Mouse (Mus musculus) CH12F3 (cell line): Measurements from ENCODE around the gene Sla2.
"Not testable (repeated sequence)": the region's sequence is repeated elsewhere in the genome, so short reads cannot be mapped to it uniquely, and the experiment has no call there.

ENCODE experiments used
- in situ Hi-C: fragments of 300-500 bp; cut with MboI; formaldehyde crosslinking; loops from 2 replicates; pipeline ENCODE4 v1.14.3; 2020; ENCODE audit warnings: low sequenced_read_pairs

Gene Sla2

DNA sequence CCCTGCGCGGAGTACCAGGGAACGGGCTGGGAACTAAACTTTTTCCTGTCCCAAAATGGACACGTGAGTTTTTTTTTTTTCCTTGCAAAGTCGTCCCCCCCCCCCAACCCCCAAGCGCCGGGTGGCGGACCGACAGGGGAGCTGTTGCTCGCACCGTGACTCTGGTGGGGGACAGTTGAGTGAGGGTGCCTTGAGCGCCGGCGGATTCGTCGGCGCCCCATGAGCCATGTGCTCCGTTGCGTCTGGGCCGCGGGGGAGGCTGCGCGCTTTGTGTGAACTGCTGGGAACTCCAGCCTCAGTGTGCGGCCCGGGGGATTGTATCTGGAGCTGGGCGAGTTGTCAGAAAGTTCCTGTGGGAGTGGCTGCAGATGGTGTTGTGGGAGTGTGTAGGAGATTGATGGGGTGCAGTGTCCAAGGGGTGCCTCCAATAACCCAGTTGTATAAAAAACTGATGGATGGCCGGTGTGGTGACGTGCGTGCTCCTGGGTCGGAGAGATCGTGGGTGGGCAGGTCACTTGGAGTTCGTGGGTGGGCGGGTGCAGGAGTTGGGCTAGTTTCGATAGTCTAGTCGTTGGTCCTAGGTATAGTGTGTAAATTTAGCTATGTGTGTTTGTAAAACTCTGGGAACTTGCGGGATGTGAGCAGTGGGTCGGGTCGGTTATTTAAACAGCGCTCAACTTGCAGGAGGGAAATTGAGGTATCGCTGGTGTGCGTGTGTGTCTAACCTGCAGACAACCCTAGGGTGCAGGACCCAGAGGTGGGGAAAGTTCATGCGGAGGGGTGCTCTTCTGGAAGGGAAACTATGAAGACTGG lies 45.8 kb downstream of the Sla2 start:
- in situ Hi-C loops = no loop called here

DNA sequence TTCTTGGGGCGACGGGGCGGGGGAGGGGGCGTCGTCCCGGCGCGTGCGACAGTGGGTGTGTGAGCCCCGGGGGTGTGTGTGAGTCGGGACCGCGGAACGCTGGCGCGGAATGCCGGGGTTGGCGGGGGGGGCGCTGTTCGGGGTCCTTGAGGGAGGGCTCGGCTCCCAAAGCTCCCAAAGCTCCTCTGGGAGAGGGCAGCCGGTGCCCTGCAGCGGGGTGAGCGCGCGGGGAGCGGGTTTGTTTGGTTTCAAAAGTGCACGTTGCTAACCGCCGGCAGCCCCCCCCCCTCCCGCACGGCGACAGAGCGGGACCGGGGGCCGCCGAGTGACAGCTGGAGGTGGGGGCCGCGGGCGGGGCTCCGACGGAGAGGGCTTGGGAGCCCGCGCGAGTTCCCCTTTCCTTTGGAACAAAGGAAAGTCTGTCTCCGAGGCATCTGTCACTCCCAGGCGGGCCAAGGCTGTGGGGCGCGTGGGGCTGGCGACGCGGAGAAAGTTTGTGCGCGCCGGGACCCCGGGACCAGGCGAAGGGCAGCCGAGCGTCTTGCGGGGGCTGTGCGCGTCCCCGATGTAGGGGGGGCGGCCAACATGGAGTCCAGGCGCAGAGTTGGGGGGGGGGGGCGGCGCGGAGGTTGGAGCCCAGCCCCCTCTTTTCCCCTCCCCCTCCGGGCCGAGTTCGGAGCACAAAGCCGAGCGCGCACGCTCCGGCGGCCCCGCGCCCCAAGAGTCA lies 46.5 kb downstream of the Sla2 start:
- in situ Hi-C loops = no loop called here

DNA sequence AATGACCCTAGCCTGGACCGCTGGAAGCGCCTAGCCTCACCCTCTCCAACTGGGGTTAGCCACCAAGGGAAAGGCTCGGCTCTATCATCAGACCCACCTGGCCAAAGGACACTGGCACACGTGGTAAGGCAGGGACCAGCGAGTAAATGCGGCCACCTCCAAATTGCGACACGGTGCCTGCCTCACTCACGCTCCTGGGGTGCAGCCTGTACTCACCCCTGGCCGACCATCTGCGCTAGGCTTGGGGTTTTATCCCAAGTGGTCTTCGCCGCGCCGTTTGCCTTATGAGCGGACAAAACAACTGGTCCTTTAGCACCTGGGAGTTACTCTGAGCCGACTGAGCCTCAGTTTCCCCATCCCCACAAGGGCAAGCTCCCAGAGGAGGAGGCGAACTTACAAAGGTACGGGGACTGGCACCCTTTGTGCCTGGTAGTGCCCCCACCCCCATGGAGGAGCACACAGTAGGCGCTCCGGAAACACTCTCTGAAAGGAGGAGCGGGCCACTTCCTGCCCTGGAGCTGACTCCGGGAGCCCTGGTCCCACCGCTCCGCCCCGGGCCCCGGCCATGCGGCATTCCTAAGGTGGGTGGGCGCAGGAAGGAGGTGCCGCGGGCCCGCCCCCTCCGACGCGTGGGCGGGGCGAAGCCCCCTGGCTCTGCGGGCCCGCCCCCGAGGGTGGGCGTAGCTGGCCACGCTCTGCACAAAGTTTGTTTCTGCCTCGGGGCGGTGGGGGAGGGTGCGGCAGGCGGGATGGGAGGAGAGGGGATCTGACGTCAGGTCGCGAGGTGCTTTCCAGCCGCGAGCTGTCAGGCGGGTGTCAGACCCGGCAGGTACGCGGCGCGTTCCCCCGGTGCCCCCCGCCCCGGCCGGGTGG lies 47.4 kb downstream of the Sla2 start, which contains the start of gene Tgif2:
TSS of gene Tgif2 (plus strand) at position 689 of the 873 bp plus-strand sequence.
- in situ Hi-C loops = no loop called here

DNA sequence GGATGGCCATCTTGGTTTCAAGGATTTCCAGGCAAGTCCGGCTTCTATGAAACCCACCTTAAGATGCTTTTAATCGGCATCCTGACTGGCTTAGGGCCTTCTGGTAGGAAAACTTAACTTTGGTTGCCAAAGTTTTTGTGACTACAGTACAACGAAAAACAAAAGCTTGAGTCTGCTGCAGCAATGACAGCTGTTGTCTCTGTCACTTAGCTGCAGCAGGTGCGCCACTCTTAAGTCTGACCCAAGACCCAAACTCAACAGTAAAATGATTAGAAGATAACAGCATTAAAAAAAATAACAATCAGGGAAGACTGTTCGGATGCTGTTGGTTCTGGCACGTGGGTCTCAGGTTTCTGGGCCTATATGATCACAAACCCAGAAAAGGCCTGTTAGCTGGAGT lies 48.2 kb downstream of the Sla2 start:
- in situ Hi-C loops = no loop called here

DNA sequence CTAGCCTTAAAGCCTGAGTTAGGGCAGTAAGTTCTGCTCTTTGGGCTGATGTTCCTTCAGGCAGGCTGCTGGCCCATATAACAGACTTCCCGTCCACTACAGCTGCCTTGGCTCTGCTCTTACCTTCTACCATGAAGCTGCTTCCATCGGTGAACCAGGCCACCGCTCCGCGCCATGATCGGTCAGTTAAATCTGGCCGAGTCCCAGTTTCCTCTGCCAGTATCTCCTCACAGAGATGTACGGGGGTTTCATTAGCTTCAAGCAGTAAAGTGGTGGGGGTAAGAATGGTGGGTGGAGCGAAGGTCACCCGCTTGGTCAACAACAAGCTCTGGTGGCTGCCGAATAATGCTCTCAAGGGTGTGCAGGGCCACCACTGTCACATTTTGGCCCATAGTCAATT lies 52.7 kb downstream of the Sla2 start:
- in situ Hi-C loops = no loop called here

DNA sequence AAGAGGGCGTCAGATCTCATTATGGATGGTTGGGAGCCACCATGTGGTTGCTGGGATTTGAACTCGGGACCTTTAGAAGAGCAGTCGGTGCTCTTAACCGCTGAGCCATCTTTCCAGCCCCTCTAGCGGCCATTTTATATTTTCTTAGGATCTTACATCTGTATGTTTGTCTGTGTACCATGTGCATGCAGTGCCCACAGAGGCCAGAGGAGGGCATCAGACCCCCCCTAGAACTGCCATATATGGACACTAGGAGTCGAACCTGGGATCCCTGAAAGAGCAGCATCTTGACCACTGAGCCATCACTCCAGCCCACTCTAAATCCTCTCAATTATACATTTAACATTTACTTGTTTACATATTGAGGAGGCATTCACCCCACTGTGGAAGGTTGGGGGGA lies 61.9 kb downstream of the Sla2 start:
- in situ Hi-C loops = not testable (repeated sequence)
